Mouse (Mus musculus) kidney, adult 9 months (tissue): ENCODE data around the gene Col25a1.

ENCODE experiments used
- DNase-seq: peaks from one replicate; pipeline ENCODE4 v3.0.0; 2022

The Col25a1 gene

DNA sequence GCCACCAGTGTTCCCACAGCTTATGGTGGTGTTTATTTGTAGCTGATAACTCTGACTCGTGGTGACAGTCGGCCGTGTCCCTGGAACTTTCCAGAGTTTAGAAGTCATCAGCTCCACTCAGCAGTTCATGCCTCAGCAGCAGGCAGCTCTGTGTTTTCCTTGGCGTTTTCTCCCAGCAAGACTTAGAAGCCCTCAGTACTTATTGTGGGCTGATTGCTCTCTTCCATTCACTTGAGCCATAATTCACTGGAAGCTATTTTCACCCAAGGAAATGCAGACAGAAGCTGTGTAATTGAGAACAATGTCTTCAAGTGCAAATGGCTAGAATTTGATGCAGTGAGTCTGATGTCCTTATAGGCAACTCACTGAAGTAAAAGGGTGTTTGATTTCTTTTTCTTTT lies 254.6 kb downstream of the Col25a1 start:
- no peak for DNase-seq

- DNase-seq = no peak
These were observed 255.9 kb downstream of the Col25a1 start for GRCm38 (mm10) chr3:130387156-130387555.

GRCm38 (mm10) chr3:130389261-130389975 lies 258.1 kb downstream of the Col25a1 start:
- no peak for DNase-seq

DNA sequence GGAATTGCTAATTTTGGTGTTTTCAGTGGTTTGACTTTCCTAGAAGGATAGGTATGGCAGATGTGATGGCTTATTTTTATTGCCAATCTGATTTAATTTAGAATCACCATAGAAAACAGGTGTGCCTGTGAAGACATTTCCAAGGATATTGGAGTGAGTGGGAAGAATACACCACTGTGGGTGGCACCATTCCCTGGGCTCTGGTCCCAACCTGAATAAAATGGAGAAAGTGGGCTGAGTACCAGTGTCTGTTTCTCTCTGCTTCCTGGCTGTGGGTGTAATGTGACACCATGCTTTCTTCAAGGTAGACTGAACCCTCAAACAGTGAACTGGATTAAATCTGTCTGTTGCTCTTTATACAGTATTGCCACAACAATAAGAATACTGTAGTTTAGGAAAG lies 265.3 kb downstream of the Col25a1 start:
- no peak for DNase-seq

DNA sequence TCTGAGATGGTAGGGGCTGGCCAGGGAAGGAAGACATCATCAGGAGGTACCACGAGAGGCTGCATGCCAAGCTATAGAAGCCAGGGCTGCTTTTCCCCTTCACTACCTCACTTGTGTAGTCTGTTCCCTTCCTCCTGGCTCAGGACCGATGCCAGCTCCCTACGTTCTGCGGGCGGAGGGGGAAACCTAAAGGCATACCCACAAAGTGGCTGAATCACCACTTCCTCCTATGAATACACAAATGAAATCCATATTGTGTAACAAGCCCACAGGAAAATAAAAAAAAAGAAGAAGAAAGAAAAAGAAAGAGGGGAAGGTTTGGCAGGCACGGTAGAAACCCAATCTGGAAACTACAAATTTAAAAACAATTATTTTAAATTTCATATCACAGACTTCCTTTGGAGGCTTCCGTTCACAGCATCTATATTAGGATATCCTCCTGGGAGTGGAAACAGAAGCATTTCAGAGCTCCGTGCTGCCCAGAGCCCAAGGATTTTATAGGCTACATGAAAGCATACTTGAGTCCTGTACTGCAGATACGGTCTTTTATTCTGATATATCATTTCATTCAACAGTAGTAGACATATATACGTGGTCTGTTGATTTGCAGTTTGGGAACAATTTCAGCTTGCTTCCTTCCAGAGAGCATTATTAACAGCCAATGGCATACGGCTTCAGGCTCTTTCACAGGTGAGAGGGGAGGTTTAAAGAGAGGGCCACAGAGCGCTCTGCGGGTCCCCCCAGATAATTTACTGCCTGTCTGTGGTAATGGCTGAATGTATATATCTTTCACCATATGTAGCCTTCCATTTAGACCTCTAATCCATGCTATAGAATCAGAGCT lies 269.6 kb downstream of the Col25a1 start:
- DNase-seq = peak; percentile 4

- no peak for DNase-seq
These were observed 270.2 kb downstream of the Col25a1 start for GRCm38 (mm10) chr3:130401560-130401852.

DNA sequence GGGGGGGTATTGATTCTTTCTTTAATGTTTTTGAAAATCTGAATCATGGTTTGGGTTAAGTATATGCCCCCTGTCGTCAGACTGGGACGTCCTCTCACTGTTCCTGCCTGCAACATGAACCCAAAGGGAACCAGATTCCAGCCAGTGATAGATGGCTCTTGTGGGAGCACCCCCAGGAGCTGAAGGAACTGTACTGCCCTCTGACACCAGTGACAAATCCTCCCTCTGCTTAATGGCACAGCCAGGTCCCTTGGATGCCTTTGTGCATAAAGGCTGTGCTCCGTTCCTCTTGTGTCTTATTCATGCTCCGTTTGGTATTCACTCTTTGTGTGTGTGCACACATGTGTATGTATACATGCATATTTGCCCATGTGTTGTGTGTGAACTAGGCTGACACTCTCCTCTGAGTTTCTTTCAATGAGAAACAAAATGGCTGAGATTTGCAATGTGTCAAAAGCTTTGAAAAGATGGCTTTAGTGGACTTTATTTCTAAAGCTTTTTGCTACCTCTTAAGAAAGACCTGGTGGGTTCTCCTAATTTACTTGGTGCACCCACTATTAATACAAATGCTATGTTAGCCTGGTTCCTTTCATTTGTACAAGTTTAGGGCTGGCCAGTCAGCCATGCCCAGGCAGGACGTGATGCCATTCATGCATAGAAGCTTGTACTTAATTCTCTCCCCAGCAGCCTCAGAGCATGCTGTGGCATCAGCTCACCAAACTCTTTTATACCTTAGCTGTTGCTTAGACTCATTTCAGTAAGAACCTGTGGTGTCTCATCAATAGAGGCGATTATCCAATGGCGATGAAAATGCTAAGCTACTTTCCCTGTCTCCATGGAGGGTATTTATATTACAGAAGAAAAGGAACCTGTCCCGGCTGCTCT lies 273.5 kb downstream of the Col25a1 start:
- DNase-seq = no peak

DNA sequence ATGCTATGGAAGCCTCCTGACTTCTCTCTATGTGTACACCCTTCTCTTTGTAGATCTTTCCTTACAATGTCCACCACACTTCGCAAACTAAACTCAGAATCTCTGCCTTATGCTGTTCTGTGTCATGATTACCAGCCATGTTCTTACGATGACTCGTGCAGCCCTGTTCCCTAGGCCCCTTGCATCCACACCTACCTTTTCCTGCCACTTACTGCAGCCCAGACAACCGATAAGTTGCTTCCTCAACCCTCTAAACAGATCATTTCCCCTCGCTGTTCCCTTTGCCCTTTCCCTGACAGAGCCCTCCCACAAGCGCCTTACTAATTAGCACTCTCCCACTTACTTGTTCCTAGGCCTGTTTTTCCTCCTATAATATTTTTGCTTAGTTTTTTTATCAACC lies 275.9 kb downstream of the Col25a1 start:
- no peak for DNase-seq

GRCm38 (mm10) chr3:130413239-130413638 lies 281.9 kb downstream of the Col25a1 start:
- no peak for DNase-seq

- DNase-seq = no peak
These were observed 287.6 kb downstream of the Col25a1 start for GRCm38 (mm10) chr3:130418951-130419350.

DNA sequence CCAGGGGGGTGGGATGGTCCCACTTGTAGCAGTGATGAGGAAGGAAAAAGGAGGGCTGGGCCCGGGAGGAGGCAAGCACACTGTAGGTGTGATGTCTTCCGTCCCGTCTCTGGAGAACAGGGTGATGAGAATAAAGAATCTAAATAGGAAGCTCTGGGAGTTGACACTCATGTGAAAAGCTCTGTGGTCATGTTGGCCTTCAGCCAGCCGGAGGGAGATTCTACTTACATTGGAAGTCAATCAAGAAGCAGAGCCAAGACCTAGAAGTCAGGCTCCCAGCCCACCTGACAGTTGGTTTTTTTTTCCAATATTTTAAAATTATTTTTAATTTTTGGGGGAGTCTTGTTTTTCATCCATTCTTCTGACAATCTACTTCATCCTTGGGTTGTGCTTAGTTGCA lies 297.5 kb downstream of the Col25a1 start:
- DNase-seq = no peak

DNA sequence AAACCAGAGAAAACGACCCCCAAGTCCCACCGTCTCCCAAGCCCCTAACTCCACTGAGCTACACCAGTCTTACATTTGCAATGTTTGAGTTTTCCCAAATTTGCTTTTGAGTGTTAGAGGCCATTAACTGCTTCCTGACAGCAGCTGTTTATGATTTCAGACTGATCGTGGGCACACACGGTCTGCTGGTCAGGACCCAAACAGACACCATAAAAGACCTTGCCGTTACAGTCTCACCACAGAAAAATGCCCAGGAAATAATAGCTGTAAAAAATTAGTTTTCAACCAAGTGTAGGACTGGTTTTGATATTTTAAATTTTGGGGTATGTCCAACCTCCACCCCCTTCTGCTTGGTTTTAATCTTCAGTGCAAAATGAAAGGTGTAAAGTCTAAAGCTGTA lies 298.8 kb downstream of the Col25a1 start:
- no peak for DNase-seq

DNA sequence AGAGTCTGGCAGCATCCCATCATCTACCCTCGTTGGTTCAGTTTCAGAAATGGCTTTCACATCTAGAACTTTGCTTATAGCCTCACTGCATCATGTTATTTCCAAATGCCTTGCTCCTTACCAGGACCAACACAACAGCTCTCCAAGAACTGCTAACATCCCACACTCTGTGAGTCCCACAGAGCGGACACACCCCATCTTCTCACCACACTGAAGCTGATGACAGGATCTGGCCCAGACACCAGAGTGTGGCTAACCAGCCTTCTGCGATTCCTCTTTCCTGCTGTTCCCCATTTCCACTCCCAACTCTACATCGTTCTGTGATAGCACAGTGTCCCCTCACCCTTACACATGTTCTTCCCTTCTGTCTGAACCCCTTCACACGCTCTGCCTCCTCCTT lies 301.5 kb downstream of the Col25a1 start:
- no peak for DNase-seq

- no peak for DNase-seq
These were observed 305.7 kb downstream of the Col25a1 start for GRCm38 (mm10) chr3:130436956-130437355.

DNA sequence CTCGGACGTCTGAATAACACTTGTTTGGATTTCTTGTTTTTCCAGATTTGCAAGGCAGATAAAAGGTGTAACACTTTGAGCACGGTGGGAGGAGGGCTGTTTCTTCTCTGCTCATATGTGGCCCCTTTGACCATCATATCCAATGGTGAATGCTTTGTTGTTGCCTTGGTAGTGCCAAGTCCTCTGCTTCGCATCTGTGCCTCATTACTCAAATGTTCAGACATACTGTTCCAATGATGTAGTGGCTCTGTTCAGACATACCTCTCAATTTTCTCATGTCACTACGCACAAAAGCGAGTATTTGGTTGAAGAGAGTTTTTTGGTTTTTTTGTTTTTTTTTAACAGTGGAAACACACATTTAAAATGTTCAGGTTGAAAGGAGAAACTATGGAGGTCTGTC lies 308.5 kb downstream of the Col25a1 start:
- no peak for DNase-seq

- DNase-seq = peak; percentile 19
These were observed 309.4 kb downstream of the Col25a1 start for GRCm38 (mm10) chr3:130440689-130441088.

DNA sequence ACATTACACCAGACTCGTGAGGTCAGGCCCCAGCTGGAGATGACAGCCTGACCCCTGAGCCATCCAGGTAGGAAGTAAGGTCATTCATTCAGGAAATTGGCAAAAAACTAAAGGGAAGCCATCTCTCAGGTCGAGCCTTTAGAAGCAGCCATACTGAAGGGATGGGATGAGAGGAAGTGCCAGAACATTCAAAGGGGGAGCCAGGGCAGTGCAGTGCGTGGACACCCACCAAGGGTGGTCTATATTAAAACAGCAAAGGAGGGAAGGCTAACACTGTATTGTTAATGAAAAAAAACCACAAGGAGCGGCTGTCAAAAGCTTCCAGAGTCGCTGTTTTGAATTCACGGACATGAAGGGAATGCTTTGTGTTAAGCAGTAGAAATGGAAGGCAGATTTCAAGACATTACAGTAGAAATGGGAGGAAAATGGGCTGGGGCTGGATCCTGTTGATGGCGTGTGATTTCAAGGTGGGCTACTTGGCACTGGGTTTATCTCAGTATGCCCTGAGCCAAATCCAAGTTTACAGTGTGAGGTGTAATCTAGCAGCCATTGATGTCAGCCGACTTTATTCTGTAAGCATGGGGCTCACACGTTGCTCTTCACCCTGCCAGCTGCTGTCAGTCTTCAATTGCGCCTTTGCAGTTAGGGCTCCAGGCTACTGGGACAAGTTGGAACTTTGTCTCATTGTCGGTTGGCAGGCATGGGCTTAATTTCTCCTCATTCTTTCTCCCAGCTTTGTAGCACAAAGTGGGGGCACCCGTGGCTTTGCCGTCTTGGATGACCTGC lies 312.7 kb downstream of the Col25a1 start:
- no peak for DNase-seq

- DNase-seq = no peak
These were observed 318.6 kb downstream of the Col25a1 start for GRCm38 (mm10) chr3:130449864-130450263.

DNA sequence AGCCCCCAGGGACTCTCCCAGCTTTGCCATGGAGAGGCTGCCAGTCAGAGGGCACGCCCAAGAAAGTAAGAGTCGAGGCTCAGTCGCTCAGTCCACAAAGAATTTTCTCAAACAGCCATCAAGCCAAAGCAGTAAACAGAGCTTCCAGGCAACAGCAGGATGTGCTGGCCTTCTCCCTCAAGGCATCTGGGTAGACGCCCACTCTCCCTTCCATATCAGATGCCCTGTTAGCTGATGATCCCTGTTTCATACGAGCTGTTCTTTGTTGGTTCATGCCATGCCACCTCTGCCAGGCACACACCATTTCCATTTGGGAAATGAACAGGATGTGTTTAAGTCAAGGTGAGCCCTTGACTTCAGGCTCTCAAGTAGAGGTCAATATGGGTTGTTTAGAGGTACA lies 334.1 kb downstream of the Col25a1 start:
- no peak for DNase-seq

DNA sequence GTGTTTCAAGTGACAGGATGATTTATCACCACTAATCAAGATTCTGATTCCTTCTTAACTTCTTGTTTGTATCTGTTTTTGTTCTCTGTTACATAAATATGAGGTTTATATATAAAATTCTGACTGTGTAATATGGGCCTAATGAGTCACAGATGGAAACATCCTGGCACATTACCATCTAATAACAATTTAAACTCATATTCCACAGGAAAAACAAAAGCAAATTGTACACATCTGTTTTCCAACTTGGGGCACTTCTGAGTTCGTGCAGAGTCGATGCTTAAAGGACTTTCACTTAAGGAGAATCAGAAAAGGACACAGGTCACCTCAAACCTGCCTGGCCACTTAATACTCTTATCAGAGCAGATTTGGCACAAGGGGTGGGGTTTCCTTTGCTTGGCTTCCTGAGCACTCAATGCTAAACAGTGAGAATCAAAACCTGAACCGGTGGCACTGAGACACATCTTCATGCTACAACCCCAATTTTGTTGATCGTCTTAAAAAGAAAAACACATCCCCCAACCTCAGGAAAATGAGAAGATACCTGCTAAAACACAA lies 342.0 kb downstream of the Col25a1 start:
- DNase-seq = no peak

- no peak for DNase-seq
These were observed 342.7 kb downstream of the Col25a1 start for GRCm38 (mm10) chr3:130473970-130474369.

GRCm38 (mm10) chr3:130482513-130482912 lies 351.2 kb downstream of the Col25a1 start:
- DNase-seq = no peak
